Mouse (Mus musculus): ENCODE results near the gene Zfp600. TPM values are rescaled to one million over a fixed set of nuclear protein-coding genes. Genes with fewer than 3 reads are reported as not detected.
"Not testable (repeated sequence)": the region's sequence is repeated elsewhere in the genome, so short reads cannot be mapped to it uniquely, and the experiment has no call there.

Zfp600 gene
- not detected in 2 replicates for polyA plus RNA-seq (2015; fragmentation: Nextera tagmentation; extraction: Ambion mirVana)

DNA sequence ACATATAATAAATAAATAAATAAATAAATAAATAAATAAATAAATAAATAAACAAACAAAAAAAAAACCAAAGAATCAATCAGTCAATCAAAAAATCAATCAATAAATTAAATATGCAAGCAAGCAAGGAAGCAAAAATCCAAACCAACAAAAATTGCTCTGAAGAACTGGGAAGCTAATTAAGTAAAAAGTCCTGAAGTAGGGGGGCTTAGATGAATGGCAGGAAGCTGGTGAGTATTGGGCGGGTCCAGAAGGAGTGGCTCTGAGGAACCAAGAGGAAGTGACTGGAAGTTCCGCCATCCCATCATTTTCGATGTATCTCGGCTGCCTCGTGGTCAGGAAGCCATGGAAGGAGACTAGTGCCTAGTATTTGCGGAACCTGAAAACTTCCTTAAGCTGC is at the start of gene Zfp600:
Zfp600 (plus strand) TSS at position 301 of the 400 bp plus-strand sequence.
- not testable (repeated sequence) for H3K9ac ChIP-seq (replicated peaks; ENCODE audit: low read length); H3K27me3 ChIP-seq (ENCODE audit: insufficient read depth, low read length); ATAC-seq (ENCODE audit: low FRiP score, low TSS enrichment); H3K4me3 ChIP-seq (ENCODE audit: low read length); H3K36me3 ChIP-seq (ENCODE audit: insufficient read depth, low read length); H3K9me3 ChIP-seq (ENCODE audit: low read length); H3K4me2 ChIP-seq (replicated peaks; ENCODE audit: low read depth, low read length); H3K4me1 ChIP-seq (ENCODE audit: insufficient read depth, low read length); H3K27ac ChIP-seq (ENCODE audit: low read length)
- no CpG with 5 or more reads among the region's 6 CpGs for WGBS

GRCm38 (mm10) chr4:146162893-146163292 is 6.3 kb downstream of the Zfp600 start:
- not testable (repeated sequence) for H3K4me1 ChIP-seq (ENCODE audit: insufficient read depth, low read length); H3K27me3 ChIP-seq (ENCODE audit: insufficient read depth, low read length); H3K9ac ChIP-seq (replicated peaks; ENCODE audit: low read length); H3K9me3 ChIP-seq (ENCODE audit: low read length); H3K4me2 ChIP-seq (replicated peaks; ENCODE audit: low read depth, low read length); H3K4me3 ChIP-seq (ENCODE audit: low read length); H3K36me3 ChIP-seq (ENCODE audit: insufficient read depth, low read length); H3K27ac ChIP-seq (ENCODE audit: low read length); ATAC-seq (ENCODE audit: low FRiP score, low TSS enrichment)
- WGBS, result 83% methylated on average over 2 of the region's 4 CpGs

- not testable (repeated sequence) for H3K9ac ChIP-seq (replicated peaks; ENCODE audit: low read length); H3K4me1 ChIP-seq (ENCODE audit: insufficient read depth, low read length); H3K36me3 ChIP-seq (ENCODE audit: insufficient read depth, low read length); H3K4me3 ChIP-seq (ENCODE audit: low read length); H3K27ac ChIP-seq (ENCODE audit: low read length); ATAC-seq (ENCODE audit: low FRiP score, low TSS enrichment); H3K9me3 ChIP-seq (ENCODE audit: low read length); H3K27me3 ChIP-seq (ENCODE audit: insufficient read depth, low read length); H3K4me2 ChIP-seq (replicated peaks; ENCODE audit: low read depth, low read length)
- WGBS, result 82% methylated on average over 3 of the region's 3 CpGs
Measured at GRCm38 (mm10) chr4:146167202-146167832, 10.7 kb downstream of the Zfp600 start.

GRCm38 (mm10) chr4:146167879-146168532 is 11.4 kb downstream of the Zfp600 start:
- not testable (repeated sequence) for H3K4me3 ChIP-seq (ENCODE audit: low read length); H3K9me3 ChIP-seq (ENCODE audit: low read length); H3K4me1 ChIP-seq (ENCODE audit: insufficient read depth, low read length); H3K9ac ChIP-seq (replicated peaks; ENCODE audit: low read length); H3K27me3 ChIP-seq (ENCODE audit: insufficient read depth, low read length); H3K36me3 ChIP-seq (ENCODE audit: insufficient read depth, low read length); H3K27ac ChIP-seq (ENCODE audit: low read length); H3K4me2 ChIP-seq (replicated peaks; ENCODE audit: low read depth, low read length)
- WGBS, result 83% methylated on average over 10 of the region's 10 CpGs
- peak; percentile 59; the same call in 1 of the 2 replicates for ATAC-seq (ENCODE audit: low FRiP score, low TSS enrichment)

DNA sequence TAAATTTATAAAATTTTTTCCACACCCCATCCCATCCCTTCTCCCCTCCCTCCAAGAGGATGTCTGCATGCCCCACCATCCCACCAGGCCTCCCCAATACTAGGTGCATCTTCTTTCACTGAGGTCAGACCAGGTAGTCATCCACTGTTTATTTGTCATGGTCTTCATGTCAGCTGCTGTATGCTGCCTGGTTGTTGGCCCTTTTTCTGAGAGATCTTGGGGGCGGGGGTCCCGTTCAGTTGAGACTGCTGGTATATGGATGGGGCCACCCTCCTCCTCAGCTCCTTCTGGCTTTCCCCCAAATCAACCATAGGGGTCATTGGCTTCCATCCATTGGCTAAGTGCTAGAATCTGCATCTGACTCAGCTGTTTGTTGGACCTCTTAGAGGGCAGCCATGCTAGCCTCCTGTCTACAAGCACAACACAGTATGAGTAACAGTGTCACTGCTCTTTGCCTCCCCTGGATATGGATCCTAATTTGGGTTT is 12.1 kb downstream of the Zfp600 start:
- H3K4me3 ChIP-seq (ENCODE audit: low read length); H3K27ac ChIP-seq (ENCODE audit: low read length); H3K4me1 ChIP-seq (ENCODE audit: insufficient read depth, low read length); H3K36me3 ChIP-seq (ENCODE audit: insufficient read depth, low read length); H3K4me2 ChIP-seq (replicated peaks; ENCODE audit: low read depth, low read length); H3K27me3 ChIP-seq (ENCODE audit: insufficient read depth, low read length); H3K9ac ChIP-seq (replicated peaks; ENCODE audit: low read length): not testable (repeated sequence)
- WGBS, result no CpG with 5 or more reads among the region's 2 CpGs
- peaks cover 10% of the 10 kb centered on the region; the same call in 1 of the 2 replicates for H3K9me3 ChIP-seq (ENCODE audit: low read length)
- ATAC-seq (ENCODE audit: low FRiP score, low TSS enrichment), result peak; percentile 80

GRCm38 (mm10) chr4:146173378-146174226 is 17.0 kb downstream of the Zfp600 start:
- ATAC-seq (ENCODE audit: low FRiP score, low TSS enrichment), result peak; percentile 81
- not testable (repeated sequence) for H3K4me1 ChIP-seq (ENCODE audit: insufficient read depth, low read length); H3K4me2 ChIP-seq (replicated peaks; ENCODE audit: low read depth, low read length); H3K9ac ChIP-seq (replicated peaks; ENCODE audit: low read length); H3K4me3 ChIP-seq (ENCODE audit: low read length); H3K9me3 ChIP-seq (ENCODE audit: low read length); H3K36me3 ChIP-seq (ENCODE audit: insufficient read depth, low read length); H3K27ac ChIP-seq (ENCODE audit: low read length); H3K27me3 ChIP-seq (ENCODE audit: insufficient read depth, low read length)
- WGBS, result 61% methylated on average over 3 of the region's 4 CpGs

DNA sequence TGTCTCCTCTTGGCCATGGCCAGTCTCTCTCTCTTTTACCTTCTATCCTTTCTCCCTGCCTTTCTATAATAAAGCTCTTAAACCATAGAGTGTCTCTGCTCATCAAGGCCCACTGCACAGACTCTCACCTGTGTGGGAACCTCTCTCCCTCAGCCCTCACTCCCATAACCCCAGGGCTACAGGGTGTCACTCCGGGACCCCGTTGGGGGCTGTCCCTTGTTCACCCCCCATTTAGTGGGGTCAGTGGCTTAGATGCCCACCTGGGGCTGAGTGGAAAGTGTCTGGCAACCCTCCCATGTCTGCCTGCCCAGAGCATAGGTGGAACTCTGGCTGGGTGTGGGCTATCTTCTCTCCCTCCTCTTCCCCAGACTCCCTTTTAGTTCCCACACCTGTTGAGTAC is 47.7 kb downstream of the Zfp600 start:
- not testable (repeated sequence) for ATAC-seq (ENCODE audit: low FRiP score, low TSS enrichment); H3K9ac ChIP-seq (replicated peaks; ENCODE audit: low read length); H3K9me3 ChIP-seq (ENCODE audit: low read length); H3K4me2 ChIP-seq (replicated peaks; ENCODE audit: low read depth, low read length); H3K4me1 ChIP-seq (ENCODE audit: insufficient read depth, low read length); H3K27ac ChIP-seq (ENCODE audit: low read length); H3K27me3 ChIP-seq (ENCODE audit: insufficient read depth, low read length); H3K4me3 ChIP-seq (ENCODE audit: low read length); H3K36me3 ChIP-seq (ENCODE audit: insufficient read depth, low read length)
- WGBS, result 88% methylated on average over 2 of the region's 2 CpGs

DNA sequence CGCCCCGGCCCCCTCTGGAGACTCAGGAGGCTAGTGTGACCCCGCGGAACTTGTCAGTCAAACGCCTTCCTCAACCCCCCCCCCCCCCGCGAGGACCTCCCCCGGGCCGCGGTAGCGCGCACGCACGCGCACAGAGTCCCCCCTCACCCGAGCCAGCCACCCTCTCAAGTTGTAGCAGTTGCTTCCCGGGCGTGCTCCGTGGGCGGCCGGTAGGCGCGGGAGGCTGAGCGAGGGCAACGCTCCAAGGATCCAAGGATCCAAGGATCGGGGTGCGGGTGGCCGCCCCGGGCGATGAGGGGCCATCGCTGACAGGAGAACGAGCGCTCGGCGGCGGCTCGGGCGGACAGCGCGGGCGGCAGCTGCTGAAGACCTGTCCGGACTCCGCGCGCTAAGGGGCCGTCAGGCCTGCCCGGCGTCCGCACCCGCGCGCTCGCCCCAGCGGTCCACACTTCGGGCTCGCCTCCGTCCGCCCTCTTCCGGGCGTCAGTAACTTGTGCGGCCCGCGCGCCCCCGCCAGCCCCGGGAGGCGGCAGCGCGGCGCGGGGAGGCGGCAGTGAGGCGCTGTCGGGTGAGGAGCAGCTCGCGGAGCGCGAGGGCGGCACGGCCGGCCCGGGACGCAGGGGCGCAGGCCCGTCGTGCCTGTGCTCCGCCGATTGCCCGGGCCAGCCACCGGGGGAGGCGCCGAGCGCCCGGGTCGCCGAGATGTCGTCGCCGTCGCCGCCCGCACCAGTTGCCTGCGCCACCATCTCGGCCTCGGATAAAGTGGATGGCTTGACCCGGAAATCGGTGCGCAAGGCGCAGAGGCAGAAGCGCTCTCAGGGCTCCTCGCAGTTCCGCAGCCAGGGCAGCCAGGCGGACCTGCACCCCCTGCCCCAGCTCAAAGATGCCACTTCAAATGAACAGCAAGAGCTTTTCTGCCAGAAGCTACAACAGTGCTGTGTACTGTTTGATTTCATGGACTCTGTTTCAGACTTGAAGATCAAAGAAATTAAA is 82.9 kb downstream of the Zfp600 start:
- not testable (repeated sequence) for H3K27me3 ChIP-seq (ENCODE audit: insufficient read depth, low read length); H3K27ac ChIP-seq (ENCODE audit: low read length); H3K4me2 ChIP-seq (replicated peaks; ENCODE audit: low read depth, low read length); H3K4me1 ChIP-seq (ENCODE audit: insufficient read depth, low read length); H3K9ac ChIP-seq (replicated peaks; ENCODE audit: low read length); H3K9me3 ChIP-seq (ENCODE audit: low read length); H3K36me3 ChIP-seq (ENCODE audit: insufficient read depth, low read length); H3K4me3 ChIP-seq (ENCODE audit: low read length)
- WGBS, result 4% methylated on average over 19 of the region's 113 CpGs
- ATAC-seq (ENCODE audit: low FRiP score, low TSS enrichment), result peak; percentile 98

DNA sequence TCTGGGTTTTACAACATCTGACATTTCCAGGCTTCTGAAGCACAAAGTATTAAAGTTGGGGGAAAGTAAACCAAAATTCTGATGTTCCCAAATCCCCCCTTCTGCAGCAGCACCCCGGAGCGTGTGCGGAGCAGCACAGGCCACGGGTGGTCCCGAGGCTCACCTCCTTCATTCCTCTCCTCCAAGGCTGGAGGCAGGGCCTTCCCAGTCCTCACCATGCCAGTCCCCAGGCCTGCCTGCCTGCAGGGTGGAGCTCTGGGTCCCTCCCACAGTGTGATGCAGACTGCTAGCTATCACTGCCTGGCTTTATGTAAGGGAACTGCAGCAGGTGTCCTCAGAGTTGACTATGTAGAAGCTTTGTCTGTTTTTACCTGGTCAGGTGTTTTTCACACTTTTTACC is 85.5 kb downstream of the Zfp600 start:
- ATAC-seq (ENCODE audit: low FRiP score, low TSS enrichment); H3K27ac ChIP-seq (ENCODE audit: low read length); H3K9ac ChIP-seq (replicated peaks; ENCODE audit: low read length); H3K36me3 ChIP-seq (ENCODE audit: insufficient read depth, low read length); H3K27me3 ChIP-seq (ENCODE audit: insufficient read depth, low read length); H3K4me1 ChIP-seq (ENCODE audit: insufficient read depth, low read length); H3K4me3 ChIP-seq (ENCODE audit: low read length); H3K9me3 ChIP-seq (ENCODE audit: low read length); H3K4me2 ChIP-seq (replicated peaks; ENCODE audit: low read depth, low read length): not testable (repeated sequence)
- WGBS, result 78% methylated on average over 5 of the region's 5 CpGs

Data from kidney, embryonic 16.5 days (tissue).